Mouse (Mus musculus): ENCODE measurements around the gene Klk1b8.
"Not testable (repeated sequence)": the region's sequence is repeated elsewhere in the genome, so short reads cannot be mapped to it uniquely, and the experiment has no call there.

The Klk1b8 gene

DNA sequence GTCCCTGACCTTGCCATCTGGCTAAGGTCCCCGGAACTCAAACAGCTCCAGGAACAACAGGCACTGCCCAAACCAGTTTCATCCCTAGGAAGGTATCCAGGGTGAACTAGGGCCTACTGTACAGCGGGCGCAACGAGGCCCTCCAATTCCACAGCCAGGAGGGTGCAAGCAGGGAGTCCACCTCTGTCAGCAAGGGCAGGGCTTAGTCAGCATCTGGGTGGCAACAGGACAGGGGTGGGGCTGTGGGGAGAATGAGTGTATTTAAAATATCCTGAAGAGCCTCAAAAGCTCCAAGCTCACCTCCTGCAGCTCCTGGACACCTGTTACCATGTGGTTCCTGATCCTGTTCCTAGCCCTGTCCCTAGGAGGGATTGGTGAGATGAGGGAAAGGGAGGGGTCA lies 45.1 kb downstream of the Klk1b8 start, which contains the start of gene Klk1b11:
Klk1b11 (plus strand) TSS at position 301 of the 400 bp plus-strand sequence.
- DNase-seq (ENCODE audit: low read depth, low spot score), result not testable (repeated sequence)

All from WW6 (cell line).